In genomic region chr6:91467106-91467505, GRCm38 (mm10) we compare ENCODE assay signal across 24 mouse cellular contexts. TPM values are rescaled to one million over a fixed set of nuclear protein-coding genes. Genes with fewer than 3 reads are reported as not detected.
"Had no signal": no experiment of that assay in that cellular context is flagged by ENCODE, and none has a peak within 500 bp of the region (broad histone marks: within the 10 kb centered on the region; RNA-seq: fewer than 3 reads in every experiment).

No protein-coding gene starts in this region.

- H3K4me3 ChIP-seq: lung, embryonic 15.5 days; midbrain, embryonic 10.5 days; midbrain, embryonic 12.5 days; myocyte; neural tube, embryonic 12.5 days had no signal

- H3K27ac ChIP-seq: lung, embryonic 15.5 days; macrophage; midbrain, embryonic 10.5 days; midbrain, embryonic 12.5 days; neural tube, embryonic 12.5 days had no signal

- H3K9me3 ChIP-seq: lung, embryonic 15.5 days; midbrain, embryonic 10.5 days; midbrain, embryonic 12.5 days; neural tube, embryonic 12.5 days had no signal

- DNase-seq: liver, postnatal 0 days; lung, adult 2 months; lung, postnatal 14 days; lung, postnatal 36 days; midbrain, embryonic 14.5 days; right cerebral cortex, postnatal 14 days; spleen, adult 18-20 months; thymus, adult 2 months; thymus, postnatal 25 days; thymus, postnatal 4 days had no signal

- ATAC-seq: liver, postnatal 0 days; lung, postnatal 0 days; midbrain, embryonic 16.5 days had no signal

- H3K4me2 ChIP-seq: lung, embryonic 15.5 days; midbrain, embryonic 12.5 days; neural tube, embryonic 12.5 days had no signal

- H3K9ac ChIP-seq: liver, postnatal 0 days; lung, embryonic 15.5 days; midbrain, embryonic 12.5 days; neural tube, embryonic 12.5 days had no signal

- H3K27me3 ChIP-seq: lung, embryonic 15.5 days; midbrain, embryonic 12.5 days; neural tube, embryonic 12.5 days had no signal

RNA-seq across cellular contexts. Expression of gene Wnt7a, which starts 55.9 kb away (rescaled TPM):
- total RNA-seq: megakaryocyte, adult 5-6 weeks; megakaryocyte-erythroid progenitor cell, adult 5-6 weeks; neutrophil, adult 5-6 weeks had no signal
- polyA plus RNA-seq: macrophage; myocyte; small intestine, adult 2 months; stomach, embryonic 14.5 days; urinary bladder, adult 2 months had no signal
